Mouse (Mus musculus) intestine, embryonic 14.5 days (tissue): ENCODE measurements around the gene Spem1. TPM values are rescaled to one million over a fixed set of nuclear protein-coding genes. Genes with fewer than 3 reads are reported as not detected.

ENCODE experiments used
- ATAC-seq: fragments of 200-750 bp; cut with Nextera tagmentation; replicated peaks from 2 replicates; pipeline ENCODE4 v1.8.0; 2017; ENCODE audit warnings: low read depth, moderate number of reproducible peaks, moderate TSS enrichment, moderate library complexity; ENCODE audit not compliant: low FRiP score, low TSS enrichment
- DNase-seq: peaks from one replicate; pipeline ENCODE4 v3.0.0-alpha.2; 2018; ENCODE audit warnings: low spot score
- H3K27ac ChIP-seq: fragments of 300-500 bp; sonication (generic); 2 replicates; pipeline ENCODE4 v1.5.1; 2014; ENCODE audit warnings: low read depth, mild to moderate bottlenecking, control low read depth
- H3K27me3 ChIP-seq: fragments of 300-500 bp; sonication (generic); replicated peaks from 2 replicates; pipeline ENCODE4 v1.6.1; 2014; ENCODE audit warnings: low read length, control low read depth; ENCODE audit not compliant: control insufficient read depth, insufficient read depth
- H3K36me3 ChIP-seq: fragments of 300-500 bp; sonication (generic); 2 replicates; pipeline ENCODE4 v1.6.1; 2014; ENCODE audit warnings: low read length, control low read depth; ENCODE audit not compliant: control insufficient read depth, insufficient read depth
- H3K4me1 ChIP-seq: fragments of 300-500 bp; sonication (generic); replicated peaks from 2 replicates; pipeline ENCODE4 v1.6.1; 2014; ENCODE audit warnings: low read length, control low read depth, mixed read lengths; ENCODE audit not compliant: control insufficient read depth, insufficient read depth
- H3K4me2 ChIP-seq: fragments of 300-500 bp; sonication (generic); 2 replicates; pipeline ENCODE4 v1.6.1; 2014; ENCODE audit warnings: low read length
- H3K4me3 ChIP-seq: fragments of 300-500 bp; sonication (generic); 2 replicates; pipeline ENCODE4 v1.5.1; 2014; ENCODE audit warnings: low read depth, low read length, control low read depth, mixed read lengths
- H3K9ac ChIP-seq: fragments of 300-500 bp; sonication (generic); 2 replicates; pipeline ENCODE4 v1.6.1; 2014; ENCODE audit warnings: mild to moderate bottlenecking, low read length
- H3K9me3 ChIP-seq: fragments of 300-500 bp; sonication (generic); 2 replicates; pipeline ENCODE4 v1.6.1; 2016; ENCODE audit warnings: low read length, control low read depth; ENCODE audit not compliant: control insufficient read depth
- WGBS: fragments of 180-500 bp; shearing (Covaris S2); extraction: QIAGEN DNeasy Blood & Tissue Kit; methylation state at CpG from one replicate; pipeline ENCODE4 v1.1.7; 2014; 5-methylcytosine and 5-hydroxymethylcytosine counted together
- polyA plus RNA-seq: library from polyadenylated mRNA; unstranded; fragments of >200 nt; fragmentation: Nextera tagmentation; extraction: Ambion mirVana; gene quantifications from 2 replicates; pipeline ENCODE4 v1.2.1, GENCODE M21; 2014

The Spem1 gene
- polyA plus RNA-seq, 1 experiment from 2014 or later: not detected

- Histone ChIP-seq H3K9ac (peak within 1 kb of the TSS; percentile 23), H3K4me2 (peak within 1 kb of the TSS; percentile 82), H3K4me1 (peaks cover 32% of the 10 kb centered on the region), H3K27me3 (peaks cover 38% of the 10 kb centered on the region), H3K9me3 (no peaks in the 10 kb centered on the region), H3K27ac (no peak within 1 kb of the TSS), H3K4me3 (peak within 1 kb of the TSS; percentile 58), H3K36me3 (no peaks in the 10 kb centered on the region)
- no peak for ATAC-seq
- 7% methylated on average over 29 of the region's 29 CpGs for WGBS
- peak; percentile 64 for DNase-seq
Measured at GRCm38 (mm10) chr11:69804972-69805909, 16.7 kb downstream of the Spem1 start, which contains the start of gene Tmem102. Gene Tmem102 (minus strand): TSS chr11:69805624.

GRCm38 (mm10) chr11:69804652-69804940 lies 17.4 kb downstream of the Spem1 start:
- H3K4me1 ChIP-seq: peaks cover 38% of the 10 kb centered on the region
- no peak for DNase-seq

GRCm38 (mm10) chr11:69803786-69804651 lies 18.0 kb downstream of the Spem1 start:
- no peaks in the 10 kb centered on the region for H3K9me3 ChIP-seq
- peak overlapping the region; percentile 82 for H3K4me2 ChIP-seq
- H3K4me1 ChIP-seq: peaks cover 44% of the 10 kb centered on the region
- H3K27ac ChIP-seq: no peak overlapping the region
- peak overlapping the region; percentile 58 for H3K4me3 ChIP-seq
- ATAC-seq: peak; percentile 41
- peak overlapping the region; percentile 42 for H3K9ac ChIP-seq
- peak; percentile 82 for DNase-seq
- peaks cover 38% of the 10 kb centered on the region for H3K27me3 ChIP-seq
- H3K36me3 ChIP-seq: no peaks in the 10 kb centered on the region
- WGBS: 2% methylated on average over 59 of the region's 60 CpGs

More at GRCm38 (mm10) chr11:69804652-69804940, 17.4 kb downstream of the Spem1 start:
- Histone ChIP-seq H3K4me2 (peak overlapping the region; percentile 82), H3K27me3 (peaks cover 38% of the 10 kb centered on the region), H3K36me3 (no peaks in the 10 kb centered on the region), H3K9ac (peak overlapping the region; percentile 23), H3K4me3 (peak overlapping the region; percentile 58), H3K27ac (no peak overlapping the region), H3K9me3 (no peaks in the 10 kb centered on the region)
- no peak for ATAC-seq
- 4% methylated on average over 12 of the region's 12 CpGs for WGBS

GRCm38 (mm10) chr11:69803328-69803727 lies 18.7 kb downstream of the Spem1 start:
- ATAC-seq (peak; percentile 16; the same call in 1 of the 2 replicates), DNase-seq (no peak)
- no peaks in the 10 kb centered on the region for H3K9me3 ChIP-seq
- H3K27ac ChIP-seq: no peak overlapping the region
- WGBS: 3% methylated on average over 12 of the region's 12 CpGs
- peaks cover 38% of the 10 kb centered on the region for H3K27me3 ChIP-seq
- peak overlapping the region; percentile 82 for H3K4me2 ChIP-seq
- peak overlapping the region; percentile 58 for H3K4me3 ChIP-seq
- H3K4me1 ChIP-seq: peaks cover 44% of the 10 kb centered on the region
- H3K36me3 ChIP-seq: no peaks in the 10 kb centered on the region
- H3K9ac ChIP-seq: peak overlapping the region; percentile 42

- peaks cover 38% of the 10 kb centered on the region for H3K27me3 ChIP-seq
- H3K27ac ChIP-seq: no peak overlapping the region
- no peaks in the 10 kb centered on the region for H3K36me3 ChIP-seq
- H3K4me1 ChIP-seq: peaks cover 44% of the 10 kb centered on the region
- no peak for ATAC-seq
- peak overlapping the region; percentile 82 for H3K4me2 ChIP-seq
- WGBS: under 1% methylated on average over 29 of the region's 33 CpGs
- H3K4me3 ChIP-seq: peak overlapping the region; percentile 58
- no peaks in the 10 kb centered on the region for H3K9me3 ChIP-seq
- peak overlapping the region; percentile 42; the same call in 1 of the 2 replicates for H3K9ac ChIP-seq
- peak; percentile 89 for DNase-seq
Measured at GRCm38 (mm10) chr11:69802648-69803105, 19.3 kb downstream of the Spem1 start.

- ATAC-seq: no peak
Measured at GRCm38 (mm10) chr11:69801379-69801977, 20.5 kb downstream of the Spem1 start, which contains the start of gene Fgf11. Gene Fgf11 (minus strand): TSS chr11:69801857.

GRCm38 (mm10) chr11:69800392-69801197 lies 21.4 kb downstream of the Spem1 start:
- H3K36me3 ChIP-seq: no peaks in the 10 kb centered on the region
- 1% methylated on average over 36 of the region's 36 CpGs for WGBS
- 0 out of 2 replicates have a peak, but pooled peaks have one; percentile 22 for ATAC-seq
- H3K4me1 ChIP-seq: peaks cover 44% of the 10 kb centered on the region
- no peaks in the 10 kb centered on the region for H3K9me3 ChIP-seq
- H3K4me3 ChIP-seq: peak overlapping the region; percentile 41
- peak; percentile 90 for DNase-seq
- peak overlapping the region; percentile 82 for H3K4me2 ChIP-seq
- H3K27ac ChIP-seq: peak overlapping the region; percentile 19; the same call in 1 of the 2 replicates
- peaks cover 31% of the 10 kb centered on the region for H3K27me3 ChIP-seq
- peak overlapping the region; percentile 48 for H3K9ac ChIP-seq

More at GRCm38 (mm10) chr11:69801379-69801977, 20.5 kb downstream of the Spem1 start, which contains the start of gene Fgf11:
- Histone ChIP-seq H3K36me3 (no peaks in the 10 kb centered on the region), H3K4me2 (peak within 1 kb of the TSS; percentile 82), H3K4me3 (peak within 1 kb of the TSS; percentile 58), H3K9ac (peak within 1 kb of the TSS; percentile 48), H3K27ac (peak within 1 kb of the TSS; percentile 19; the same call in 1 of the 2 replicates), H3K27me3 (peaks cover 38% of the 10 kb centered on the region), H3K9me3 (no peaks in the 10 kb centered on the region), H3K4me1 (peaks cover 44% of the 10 kb centered on the region)
- WGBS: under 1% methylated on average over 33 of the region's 33 CpGs
- DNase-seq: peak; percentile 59
